ENCODE assay signal across 8 mouse cellular contexts in the genomic region with DNA sequence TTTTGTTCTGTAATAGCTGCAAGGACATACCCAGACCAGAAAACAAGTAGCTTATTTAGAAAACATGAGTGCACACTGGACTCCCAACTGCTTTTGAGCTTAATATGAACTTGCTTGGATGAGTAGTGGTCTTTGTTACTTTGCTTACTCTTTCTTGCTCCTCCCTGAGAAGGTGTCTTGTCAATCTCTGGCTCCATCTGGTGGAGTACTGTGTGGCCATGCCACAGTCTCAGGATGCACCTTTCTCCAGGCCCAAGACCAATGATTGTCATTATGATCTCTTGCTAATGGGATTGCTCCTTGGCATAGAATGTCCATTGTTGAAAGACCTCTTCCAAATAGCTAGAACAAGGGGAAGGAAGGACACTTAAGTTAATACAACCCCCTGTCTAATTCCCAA.
DNase-seq lines count a peak whose midpoint lies in the region; ATAC-seq and TF ChIP-seq lines count a peak whose summit lies in the region.

No protein-coding gene starts in this region.

- peak; percentile 69; the same call in 1 of the 2 replicates for ATAC-seq in neural tube, embryonic 11.5 days (ENCODE audit: insufficient read depth, low FRiP score, low TSS enrichment)
- ATAC-seq in monocyte, adult 5-6 weeks (replicated peaks; ENCODE audit: insufficient number of reproducible peaks, low FRiP score, low TSS enrichment, poor library complexity, severe bottlenecking) = no peak

- TF ChIP-seq CTCF in embryonic fibroblast, embryonic 13.5 days (IDR thresholded peaks at IDR 0.05; ENCODE audit: borderline replicate concordance, insufficient read depth, low read length) = peak; percentile 59; the same call in 1 of the 2 replicates

- H3K27ac ChIP-seq in neural tube, embryonic 11.5 days (ENCODE audit: low read depth, low read length) = no peak overlapping the region
- H3K27ac ChIP-seq in embryonic fibroblast, embryonic 13.5 days (ENCODE audit: insufficient read depth, low read length) = no peak overlapping the region

- H3K36me3 ChIP-seq in neural tube, embryonic 11.5 days (ENCODE audit: control insufficient read depth, insufficient read depth, low read length) = no peaks in the 10 kb centered on the region

- peak; percentile 61 for DNase-seq in embryo, embryonic 10 days (ENCODE audit: low spot score)
- DNase-seq in embryo, embryonic 9.5 days (ENCODE audit: extremely low spot score) = no peak
- DNase-seq in neural tube, embryonic 11.5 days (ENCODE audit: low spot score) = peak; percentile 14
- DNase-seq in neural tube, embryonic 10.5 days (ENCODE audit: extremely low spot score, low spot score) = no peak
- peak; percentile 9 to 55 for DNase-seq in layer of hippocampus, adult 18-20 months (ENCODE audit: low spot score in 2 of 2)
- DNase-seq in retina, postnatal 1 day = peak; percentile 37

- H3K4me1 ChIP-seq in neural tube, embryonic 11.5 days (ENCODE audit: control insufficient read depth, insufficient read depth, low read length) = no peaks in the 10 kb centered on the region
- H3K4me1 ChIP-seq in embryonic fibroblast, embryonic 13.5 days (ENCODE audit: control insufficient read depth, insufficient read depth, low read length) = no peaks in the 10 kb centered on the region

- no peaks in the 10 kb centered on the region for H3K9me3 ChIP-seq in neural tube, embryonic 11.5 days (ENCODE audit: control insufficient read depth, low read length)

- H3K4me2 ChIP-seq in neural tube, embryonic 11.5 days (ENCODE audit: low read depth) = no peak overlapping the region

- TF ChIP-seq POLR2A in embryonic fibroblast, embryonic 13.5 days (IDR thresholded peaks at IDR 0.05; ENCODE audit: low read depth, low read length) = no peak

- no peaks in the 10 kb centered on the region for H3K27me3 ChIP-seq in neural tube, embryonic 11.5 days (ENCODE audit: control insufficient read depth, insufficient read depth, low read length)

- no peak overlapping the region for H3K9ac ChIP-seq in neural tube, embryonic 11.5 days (ENCODE audit: low read length)

- H3K4me3 ChIP-seq in neural tube, embryonic 11.5 days (ENCODE audit: low read depth, low read length) = no peak overlapping the region
- H3K4me3 ChIP-seq in embryonic fibroblast, embryonic 13.5 days (ENCODE audit: insufficient read depth, low read length) = no peak overlapping the region

Comparison
In these comparisons a context has a peak if more than half of its experiments do, and no peak if none do; other contexts are left out.
1. DNase-seq: peak in embryo, embryonic 10 days (single experiment), neural tube, embryonic 11.5 days (single experiment), layer of hippocampus, adult 18-20 months (2 of 2) and retina, postnatal 1 day (single experiment); none in embryo, embryonic 9.5 days (single experiment) and neural tube, embryonic 10.5 days (single experiment).